Mouse (Mus musculus) limb, embryonic 15.5 days (tissue): ENCODE measurements around the gene Bag3. TPM values are rescaled to one million over a fixed set of nuclear protein-coding genes. Genes with fewer than 3 reads are reported as not detected.
"Not testable (repeated sequence)": the region's sequence is repeated elsewhere in the genome, so short reads cannot be mapped to it uniquely, and the experiment has no call there.

Experiments used
- ATAC-seq: fragments of 200-750 bp; cut with Nextera tagmentation; 2 replicates; pipeline ENCODE4 v1.8.0; 2017; ENCODE audit warnings: low read depth, moderate TSS enrichment; ENCODE audit not compliant: insufficient number of reproducible peaks, low FRiP score, low TSS enrichment
- H3K27ac ChIP-seq: fragments of 300-500 bp; sonication (generic); 2 replicates; pipeline ENCODE4 v1.5.1; 2015; ENCODE audit warnings: moderate library complexity, mild to moderate bottlenecking, inconsistent platforms
- H3K27me3 ChIP-seq: fragments of 300-500 bp; sonication (generic); 2 replicates; pipeline ENCODE4 v1.6.1; 2015; ENCODE audit warnings: inconsistent platforms
- H3K36me3 ChIP-seq: fragments of 300-500 bp; sonication (generic); 2 replicates; pipeline ENCODE4 v1.6.1; 2015; ENCODE audit warnings: inconsistent platforms
- H3K4me1 ChIP-seq: fragments of 300-500 bp; sonication (generic); 2 replicates; pipeline ENCODE4 v1.6.1; 2015; ENCODE audit warnings: inconsistent platforms
- H3K4me2 ChIP-seq: fragments of 300-500 bp; sonication (generic); 2 replicates; pipeline ENCODE4 v1.6.1; 2015; ENCODE audit warnings: mild to moderate bottlenecking, inconsistent platforms
- H3K4me3 ChIP-seq: fragments of 300-500 bp; sonication (generic); 2 replicates; pipeline ENCODE4 v1.5.1; 2015; ENCODE audit warnings: mild to moderate bottlenecking, inconsistent platforms
- H3K9ac ChIP-seq: fragments of 300-500 bp; sonication (generic); 2 replicates; pipeline ENCODE4 v1.6.1; 2015; ENCODE audit warnings: inconsistent platforms
- H3K9me3 ChIP-seq: fragments of 300-500 bp; sonication (generic); 2 replicates; pipeline ENCODE4 v1.6.1; 2016; ENCODE audit warnings: inconsistent platforms
- WGBS: fragments of 180-500 bp; shearing (Covaris S2); methylation state at CpG from one replicate; pipeline ENCODE4 v1.1.7; 2015; 5-methylcytosine and 5-hydroxymethylcytosine counted together
- polyA plus RNA-seq: library from polyadenylated mRNA; unstranded; fragments of >200 nt; fragmentation: Nextera tagmentation; extraction: Ambion mirVana; gene quantifications from 2 replicates; pipeline ENCODE4 v1.2.1, GENCODE M21; 2015

The Bag3 gene
- polyA plus RNA-seq, 1 experiment from 2014 or later = 21.8 TPM

DNA sequence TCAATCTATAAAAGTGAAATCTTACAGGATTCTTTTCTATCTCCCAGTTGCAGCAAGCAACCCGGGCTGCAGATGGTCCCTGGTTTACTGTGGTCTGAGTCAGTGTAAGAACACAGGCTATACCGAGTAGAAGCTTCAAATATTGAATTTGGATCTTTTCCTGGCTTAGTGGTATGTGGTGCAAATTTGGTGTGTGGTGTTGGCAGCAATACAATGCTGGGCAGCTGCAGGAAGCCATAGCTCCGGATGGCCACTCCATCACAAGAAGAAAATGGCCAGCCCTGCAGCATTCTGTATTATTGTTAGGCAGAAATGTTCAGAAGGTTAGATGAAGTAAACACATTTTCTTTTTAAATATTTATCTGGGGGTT, 27.7 kb downstream of the Bag3 start:
- no peak for ATAC-seq
- Histone ChIP-seq H3K4me1 (peaks cover 15% of the 10 kb centered on the region), H3K4me3 (no peak overlapping the region), H3K27me3 (no peaks in the 10 kb centered on the region), H3K9me3 (no peaks in the 10 kb centered on the region), H3K9ac (no peak overlapping the region), H3K36me3 (peaks cover 26% of the 10 kb centered on the region), H3K27ac (no peak overlapping the region), H3K4me2 (no peak overlapping the region)
- 54% methylated on average over 3 of the region's 3 CpGs for WGBS

- Histone ChIP-seq H3K9me3 (no peaks in the 10 kb centered on the region), H3K4me2 (no peak overlapping the region), H3K27ac (no peak overlapping the region), H3K9ac (no peak overlapping the region), H3K27me3 (no peaks in the 10 kb centered on the region), H3K4me3 (no peak overlapping the region), H3K36me3 (peaks cover 5% of the 10 kb centered on the region), H3K4me1 (peaks cover 15% of the 10 kb centered on the region)
- ATAC-seq = no peak
- 11% methylated on average over 3 of the region's 3 CpGs for WGBS
These were observed 29.8 kb downstream of the Bag3 start for GRCm38 (mm10) chr7:128553105-128553705.

DNA sequence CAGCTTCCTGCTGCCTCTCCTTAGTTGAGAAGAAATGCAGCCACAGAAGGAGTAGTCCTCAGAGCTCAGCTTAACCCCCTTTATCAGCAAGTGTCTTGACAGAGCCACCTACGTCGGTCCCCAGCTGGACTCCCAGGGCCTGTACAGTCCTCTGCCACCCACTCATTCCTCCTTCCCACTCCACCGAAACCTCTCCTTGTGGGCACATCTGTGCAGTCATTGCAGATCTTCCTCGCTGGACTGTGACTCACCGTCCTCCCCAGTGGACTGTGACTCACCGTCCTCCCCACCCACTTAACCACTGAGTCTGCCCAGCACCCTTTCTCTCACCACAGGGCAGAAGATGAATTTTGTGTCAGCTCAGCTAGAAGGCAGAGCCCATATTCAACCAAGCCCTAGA, 31.1 kb downstream of the Bag3 start:
- Histone ChIP-seq H3K36me3 (no peaks in the 10 kb centered on the region), H3K4me2 (no peak overlapping the region), H3K27ac (no peak overlapping the region), H3K4me3 (no peak overlapping the region), H3K27me3 (no peaks in the 10 kb centered on the region), H3K9me3 (no peaks in the 10 kb centered on the region), H3K4me1 (peaks cover 10% of the 10 kb centered on the region), H3K9ac (no peak overlapping the region)
- WGBS = 79% methylated on average over 6 of the region's 6 CpGs
- ATAC-seq = no peak

DNA sequence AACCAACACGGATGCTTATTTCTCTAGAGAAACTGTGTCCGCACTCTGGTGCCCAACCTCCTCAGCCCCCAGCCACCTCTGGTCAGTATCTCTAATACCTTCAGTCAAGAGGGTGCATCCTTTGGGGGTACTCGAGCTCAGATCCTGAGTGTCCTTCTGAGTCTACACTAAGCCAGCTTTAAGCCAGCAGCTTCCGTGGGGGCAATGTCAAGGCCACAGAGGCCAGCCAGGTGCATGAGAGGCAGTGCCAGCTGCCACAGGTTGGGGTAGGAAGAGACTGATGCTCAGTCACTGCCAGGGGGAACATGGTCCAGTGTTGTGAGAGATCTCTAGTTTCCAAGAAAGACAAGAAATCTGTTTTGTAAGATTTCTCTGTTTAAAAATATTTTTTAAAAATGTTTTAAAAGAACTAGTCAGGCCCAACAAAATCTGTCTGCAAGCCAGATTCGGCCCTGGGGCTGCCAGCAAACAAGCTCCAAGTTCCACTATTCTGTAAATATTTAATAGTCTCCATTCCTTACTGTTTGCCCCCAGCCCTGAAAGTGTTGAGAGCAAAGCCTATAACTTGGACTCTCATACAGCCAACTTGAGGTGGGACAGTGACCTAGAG, 31.8 kb downstream of the Bag3 start:
- ATAC-seq = no peak
- Histone ChIP-seq H3K4me1 (peaks cover 10% of the 10 kb centered on the region), H3K36me3 (no peaks in the 10 kb centered on the region), H3K9ac (no peak overlapping the region), H3K4me2 (no peak overlapping the region), H3K9me3 (no peaks in the 10 kb centered on the region), H3K27ac (no peak overlapping the region), H3K4me3 (no peak overlapping the region), H3K27me3 (no peaks in the 10 kb centered on the region)
- 83% methylated on average over 5 of the region's 5 CpGs for WGBS

DNA sequence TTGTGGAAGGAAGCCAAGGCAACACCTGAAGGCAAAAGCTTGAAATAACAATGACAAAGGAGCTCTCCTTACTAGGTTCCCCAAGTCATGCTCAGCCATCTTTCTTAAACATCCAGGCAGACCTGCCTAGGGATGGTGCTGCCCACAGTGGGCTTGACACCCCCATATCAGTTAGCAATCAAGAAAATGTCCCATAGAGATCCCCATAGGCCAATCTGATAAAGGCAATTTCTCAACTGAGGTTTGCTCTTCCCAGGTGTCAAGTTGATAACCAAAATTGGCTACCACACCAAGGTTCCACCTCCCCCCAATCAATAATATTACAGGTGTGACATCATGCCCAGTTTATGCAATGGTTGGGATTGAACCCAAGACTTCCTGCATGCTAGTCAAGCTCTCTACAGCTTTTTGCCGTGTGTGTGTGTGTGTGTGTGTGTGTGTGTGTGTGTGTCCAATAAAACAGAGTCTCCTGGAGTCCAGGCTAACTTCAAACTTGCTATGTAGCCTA, 33.6 kb downstream of the Bag3 start:
- 75% methylated on average over 1 of the region's 1 CpGs for WGBS
- no peaks in the 10 kb centered on the region for H3K9me3 ChIP-seq

GRCm38 (mm10) chr7:128563373-128563772, 40.0 kb downstream of the Bag3 start:
- Histone ChIP-seq H3K27me3 (no peaks in the 10 kb centered on the region), H3K9me3 (no peaks in the 10 kb centered on the region), H3K4me2 (no peak overlapping the region), H3K4me1 (no peaks in the 10 kb centered on the region), H3K36me3 (no peaks in the 10 kb centered on the region), H3K27ac (no peak overlapping the region), H3K9ac (no peak overlapping the region), H3K4me3 (no peak overlapping the region)
- 44% methylated on average over 4 of the region's 4 CpGs for WGBS
- ATAC-seq = no peak

More for the DNA sequence above, 33.6 kb downstream of the Bag3 start:
- no peak overlapping the region for H3K4me2 ChIP-seq
- H3K9ac ChIP-seq = no peak overlapping the region
- no peak overlapping the region for H3K27ac ChIP-seq
- H3K4me3 ChIP-seq = no peak overlapping the region
- no peaks in the 10 kb centered on the region for H3K27me3 ChIP-seq
- ATAC-seq = no peak
- peaks cover 10% of the 10 kb centered on the region for H3K4me1 ChIP-seq
- no peaks in the 10 kb centered on the region for H3K36me3 ChIP-seq

GRCm38 (mm10) chr7:128566311-128566710, 42.9 kb downstream of the Bag3 start:
- Histone ChIP-seq H3K4me2 (no peak overlapping the region), H3K4me1 (no peaks in the 10 kb centered on the region), H3K27me3 (no peaks in the 10 kb centered on the region), H3K27ac (no peak overlapping the region), H3K9ac (no peak overlapping the region), H3K9me3 (no peaks in the 10 kb centered on the region), H3K4me3 (no peak overlapping the region), H3K36me3 (no peaks in the 10 kb centered on the region)
- WGBS = 78% methylated on average over 7 of the region's 7 CpGs
- ATAC-seq = no peak

DNA sequence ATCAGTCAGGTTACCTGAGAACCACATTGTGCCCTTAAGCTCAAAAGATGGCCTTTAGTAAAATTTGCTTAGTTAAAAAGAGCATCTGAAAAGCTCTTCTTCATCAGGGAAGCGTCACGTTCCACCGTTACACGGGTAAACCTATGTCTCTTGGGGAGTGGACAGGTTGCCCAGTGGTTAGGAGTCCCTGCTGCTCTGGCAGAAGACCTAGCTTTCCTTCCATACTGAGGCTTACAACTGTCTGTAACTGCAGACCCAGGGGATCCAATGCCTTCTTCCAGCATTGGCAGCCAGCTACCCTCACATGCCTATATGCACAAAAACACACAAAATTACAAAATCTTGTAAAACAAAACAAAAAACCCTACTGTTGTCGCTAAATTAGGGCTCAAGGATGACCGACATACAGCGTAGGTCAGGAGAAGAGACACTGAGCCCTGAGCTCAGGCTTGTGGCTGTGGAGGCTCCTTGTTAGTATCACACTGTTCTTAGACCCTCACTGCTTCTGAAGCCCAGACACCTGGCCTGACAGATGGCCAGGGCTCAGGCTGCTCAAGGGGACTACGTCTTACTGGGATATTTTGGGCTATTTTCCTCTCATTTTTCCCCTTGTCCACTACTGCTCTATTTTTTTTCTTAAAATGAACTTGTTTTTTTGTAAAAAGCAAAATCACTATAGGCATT, 44.3 kb downstream of the Bag3 start:
- H3K9me3 ChIP-seq = no peaks in the 10 kb centered on the region
- WGBS = 89% methylated on average over 8 of the region's 8 CpGs

DNA sequence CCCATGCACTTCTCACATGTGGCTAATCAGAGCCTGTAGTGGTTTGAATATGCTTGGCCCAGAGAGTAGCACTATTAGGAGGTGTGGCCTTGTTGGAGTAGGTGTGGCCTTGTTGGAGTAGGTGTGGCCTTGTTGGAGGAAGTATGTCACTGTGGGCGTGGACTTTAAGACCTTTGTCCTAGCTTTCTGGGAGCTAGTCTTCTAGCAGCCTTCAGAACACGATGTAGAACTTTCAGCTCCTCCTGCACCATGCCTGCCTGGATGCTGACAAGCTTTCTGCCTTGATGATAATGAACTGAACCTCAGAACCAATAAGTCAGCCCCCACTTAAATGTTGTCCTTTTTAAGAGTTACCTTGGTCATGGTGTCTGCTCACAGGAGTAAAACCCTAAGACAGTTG, 46.0 kb downstream of the Bag3 start:
- H3K36me3 ChIP-seq, H3K4me2 ChIP-seq, ATAC-seq, H3K27ac ChIP-seq, H3K4me3 ChIP-seq, H3K4me1 ChIP-seq, H3K9me3 ChIP-seq, H3K27me3 ChIP-seq, H3K9ac ChIP-seq: not testable (repeated sequence)
- WGBS = 89% methylated on average over 2 of the region's 2 CpGs

More for the DNA sequence above, 44.3 kb downstream of the Bag3 start:
- H3K4me1 ChIP-seq = no peaks in the 10 kb centered on the region
- no peaks in the 10 kb centered on the region for H3K36me3 ChIP-seq
- no peak overlapping the region for H3K27ac ChIP-seq
- no peak for ATAC-seq
- no peaks in the 10 kb centered on the region for H3K27me3 ChIP-seq
- no peak overlapping the region for H3K9ac ChIP-seq
- H3K4me3 ChIP-seq = no peak overlapping the region
- H3K4me2 ChIP-seq = no peak overlapping the region

DNA sequence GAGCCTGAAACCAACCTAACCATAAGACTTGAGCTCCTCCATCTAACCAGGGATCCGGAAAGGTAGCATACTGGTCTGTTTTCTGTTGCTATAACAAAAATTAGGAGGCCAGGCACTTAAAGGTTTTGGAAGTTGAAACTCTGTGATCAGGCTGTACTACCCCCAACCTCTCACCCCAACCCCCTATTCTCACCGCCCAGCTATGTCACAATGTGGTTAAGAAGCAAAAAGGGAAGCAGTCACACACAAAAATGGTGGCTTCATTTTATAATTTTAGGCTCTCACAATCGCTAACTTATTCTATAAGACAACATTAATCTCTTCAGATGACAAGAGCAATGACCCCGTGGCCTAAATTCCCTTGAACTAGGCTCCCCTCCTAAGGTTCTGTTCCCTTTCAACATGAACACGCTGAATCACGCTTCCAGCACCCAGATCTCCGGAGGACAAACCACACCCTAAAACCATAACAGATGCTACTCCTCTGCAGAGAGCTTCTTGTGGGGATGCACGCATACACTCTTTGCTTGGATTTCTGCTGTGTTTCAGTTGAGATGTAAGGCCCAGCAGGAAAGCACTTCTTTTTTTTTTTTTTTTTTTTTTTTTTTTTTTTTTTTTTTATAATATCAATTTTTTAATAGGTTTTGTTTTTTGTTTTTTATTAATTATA, 46.7 kb downstream of the Bag3 start:
- H3K4me1 ChIP-seq = no peaks in the 10 kb centered on the region
- WGBS = 87% methylated on average over 8 of the region's 8 CpGs
- H3K4me2 ChIP-seq = no peak overlapping the region
- H3K9me3 ChIP-seq = no peaks in the 10 kb centered on the region
- H3K9ac ChIP-seq = no peak overlapping the region
- H3K4me3 ChIP-seq = no peak overlapping the region
- no peak overlapping the region for H3K27ac ChIP-seq
- H3K36me3 ChIP-seq = no peaks in the 10 kb centered on the region
- H3K27me3 ChIP-seq = no peaks in the 10 kb centered on the region
- no peak for ATAC-seq

- not testable (repeated sequence) for H3K27ac ChIP-seq, H3K9me3 ChIP-seq, H3K4me2 ChIP-seq, H3K27me3 ChIP-seq, H3K4me1 ChIP-seq, ATAC-seq, H3K4me3 ChIP-seq, H3K9ac ChIP-seq, H3K36me3 ChIP-seq
- 84% methylated on average over 7 of the region's 7 CpGs for WGBS
These were observed 47.2 kb downstream of the Bag3 start for GRCm38 (mm10) chr7:128570657-128571056.

DNA sequence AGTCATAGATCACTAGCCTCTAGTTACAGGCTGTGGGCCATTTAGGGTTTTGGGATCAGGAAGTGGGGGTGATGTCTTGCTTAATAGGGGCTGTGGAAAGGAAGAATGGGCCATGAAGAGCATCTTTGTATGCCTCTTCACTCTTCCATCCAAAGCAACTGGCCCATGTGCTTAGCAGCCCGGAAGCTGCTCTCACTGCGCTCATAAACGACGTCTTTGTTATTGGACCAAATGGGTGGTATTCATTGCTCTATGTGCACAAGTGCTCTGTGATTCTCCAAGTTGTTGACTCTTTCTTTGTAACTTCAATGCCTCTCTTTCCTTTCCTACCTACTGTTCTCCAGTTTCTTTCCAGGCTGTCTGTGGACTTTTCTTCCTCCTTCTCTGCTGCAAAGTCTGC, 48.6 kb downstream of the Bag3 start:
- Histone ChIP-seq H3K4me2 (no peak overlapping the region), H3K4me3 (no peak overlapping the region), H3K4me1 (no peaks in the 10 kb centered on the region), H3K9me3 (no peaks in the 10 kb centered on the region), H3K9ac (no peak overlapping the region), H3K36me3 (no peaks in the 10 kb centered on the region), H3K27ac (no peak overlapping the region), H3K27me3 (no peaks in the 10 kb centered on the region)
- 77% methylated on average over 4 of the region's 4 CpGs for WGBS
- ATAC-seq = no peak
